Mouse (Mus musculus): ENCODE measurements at regions not wholly inside any gene's neighbourhood (a gene's known extent, or its start where the extent isn't known, plus 50 kb on each side); places are given as distances from the start of the nearest gene placed in this dataset.

DNA sequence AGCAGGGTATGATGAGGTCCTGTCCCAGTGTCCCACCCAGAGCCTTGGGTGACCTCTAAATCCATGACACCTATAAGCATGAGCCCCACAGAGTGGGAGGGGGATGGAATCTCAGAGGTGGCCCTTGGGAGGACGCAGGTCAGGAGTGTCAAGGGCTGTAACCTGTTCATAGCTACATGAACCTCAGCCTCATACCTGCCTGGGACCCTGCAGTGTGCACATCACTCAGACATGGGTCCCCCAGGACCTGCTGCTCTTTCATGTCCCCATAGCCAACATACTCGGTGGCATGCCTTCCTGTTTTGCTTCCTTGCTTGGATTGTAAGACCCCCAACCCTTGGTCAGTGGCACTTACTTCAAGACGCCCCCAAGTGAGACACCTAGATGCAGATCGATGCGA, 66.9 kb upstream of the Hs6st1 start:
- no peak for TF ChIP-seq CTCF (IDR thresholded peaks at IDR 0.05; ENCODE audit: control insufficient read depth, insufficient read depth, insufficient read length)
- TF ChIP-seq MYOG (IDR thresholded peaks at IDR 0.05; ENCODE audit: control insufficient read depth, extremely low read depth, insufficient read length), result no peak

Measured in C2C12 (cell line).